8 mouse cellular contexts compared by ENCODE assay signal in the genomic region with DNA sequence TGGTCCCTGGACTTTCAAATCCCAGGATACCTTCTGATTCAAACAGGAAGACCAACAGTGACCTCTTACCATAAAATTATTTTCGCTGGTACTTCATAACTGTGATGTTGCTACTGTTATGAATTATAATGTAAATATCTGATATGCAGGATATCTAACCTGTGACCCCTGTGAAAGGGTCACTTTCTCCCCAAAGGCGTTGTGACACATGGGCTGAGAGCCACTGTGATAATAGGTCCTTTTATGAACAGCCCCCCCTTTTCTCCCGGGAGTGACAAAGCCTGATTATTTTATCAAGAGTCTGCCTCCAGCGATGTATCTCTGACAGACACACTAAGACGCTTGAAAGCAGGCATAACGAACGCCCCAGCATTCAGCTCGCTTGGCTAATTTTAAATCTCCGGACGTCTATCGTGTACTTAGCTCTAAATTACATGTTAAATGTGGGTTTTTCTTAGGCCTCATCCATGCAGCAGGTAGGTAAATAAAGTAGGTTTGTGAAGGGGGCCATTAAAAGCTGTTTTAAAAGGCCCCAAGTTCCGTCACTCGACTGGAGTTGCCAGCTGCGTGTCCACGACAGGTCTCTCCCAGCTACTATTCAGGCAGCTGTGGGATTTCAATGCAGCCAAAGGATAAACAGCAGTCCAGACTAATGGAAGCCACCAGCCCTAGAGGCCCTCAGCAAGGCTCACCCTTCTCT. TPM values are rescaled to one million over a fixed set of nuclear protein-coding genes. Genes with fewer than 3 reads are reported as not detected.
DNase-seq lines count a peak whose midpoint lies in the region; ATAC-seq and TF ChIP-seq lines count a peak whose summit lies in the region.

No protein-coding gene starts in this region.

- no peak overlapping the region for H3K9ac ChIP-seq in liver, embryonic 15.5 days

- H3K27me3 ChIP-seq in cerebellum, adult 2 months (ENCODE audit: control insufficient read depth, insufficient read depth, low read length): no peaks in the 10 kb centered on the region
- H3K27me3 ChIP-seq in testis, adult 2 months (ENCODE audit: control insufficient read depth, insufficient read depth, low read length): no peaks in the 10 kb centered on the region
- H3K27me3 ChIP-seq in liver, embryonic 15.5 days: no peaks in the 10 kb centered on the region; the same call in 1 of the 2 replicates

- peak overlapping the region; percentile 38 for H3K4me2 ChIP-seq in liver, embryonic 15.5 days

- 15% methylated on average over 15 of the region's 15 CpGs for WGBS in cerebellum, adult 2 months
- WGBS in liver, embryonic 15.5 days (ENCODE audit: insufficient replicate concordance): 22% methylated on average over 15 of the region's 15 CpGs

- H3K27ac ChIP-seq in cerebellum, adult 2 months (ENCODE audit: insufficient read depth, low read length): no peak overlapping the region
- H3K27ac ChIP-seq in testis, adult 2 months (ENCODE audit: control insufficient read depth, insufficient read depth, low read depth, low read length): peak overlapping the region; percentile 99
- no peak overlapping the region for H3K27ac ChIP-seq in liver, embryonic 15.5 days (replicated peaks)

- no peak for DNase-seq in cerebellum, adult 2 months
- DNase-seq in cerebellum, adult 8-10 months: no peak
- no peak for DNase-seq in testis, postnatal 10 days (ENCODE audit: low spot score)
- no peak for DNase-seq in spleen, postnatal 36 days (ENCODE audit: low spot score in 2 of 2)
- DNase-seq in frontal cortex, postnatal 10 days (ENCODE audit: low spot score in 2 of 2): no peak
- no peak for DNase-seq in urinary bladder, postnatal 4 days (ENCODE audit: low spot score in 2 of 2)

- no peak for ATAC-seq in liver, embryonic 15.5 days (ENCODE audit: insufficient read depth)

- H3K9me3 ChIP-seq in liver, embryonic 15.5 days (replicated peaks): no peaks in the 10 kb centered on the region

- TF ChIP-seq CTCF in cerebellum, adult 2 months (IDR thresholded peaks at IDR 0.05; ENCODE audit: borderline replicate concordance, insufficient read depth, low read depth, low read length): no peak
- no peak for TF ChIP-seq CTCF in testis, adult 2 months (IDR thresholded peaks at IDR 0.05; ENCODE audit: control insufficient read depth, insufficient read depth, insufficient replicate concordance, low read depth, low read length)

- peak overlapping the region; percentile 45 for H3K4me3 ChIP-seq in cerebellum, adult 2 months (replicated peaks; ENCODE audit: insufficient read depth, low read depth, low read length)
- H3K4me3 ChIP-seq in testis, adult 2 months (ENCODE audit: control insufficient read depth, low read depth, low read length): peak overlapping the region; percentile 60
- H3K4me3 ChIP-seq in liver, embryonic 15.5 days (replicated peaks): 0 out of 2 replicates have a peak overlapping the region, but pooled peaks have one; percentile 9

- TF ChIP-seq POLR2A in cerebellum, adult 2 months (IDR thresholded peaks at IDR 0.05; ENCODE audit: borderline replicate concordance, insufficient read depth, low read length): no peak
- TF ChIP-seq POLR2A in testis, adult 2 months (IDR thresholded peaks at IDR 0.05; ENCODE audit: control insufficient read depth, low read depth, low read length): no peak

- no peaks in the 10 kb centered on the region for H3K36me3 ChIP-seq in testis, adult 2 months (ENCODE audit: control insufficient read depth, insufficient read depth, low read length)
- H3K36me3 ChIP-seq in liver, embryonic 15.5 days (replicated peaks): no peaks in the 10 kb centered on the region

- no peaks in the 10 kb centered on the region for H3K4me1 ChIP-seq in cerebellum, adult 2 months (ENCODE audit: control insufficient read depth, insufficient read depth, low read length)
- H3K4me1 ChIP-seq in testis, adult 2 months (ENCODE audit: control insufficient read depth, insufficient read depth, low read length): peaks cover 35% of the 10 kb centered on the region
- H3K4me1 ChIP-seq in liver, embryonic 15.5 days (replicated peaks): no peaks in the 10 kb centered on the region

RNA-seq across cellular contexts. Expression of gene Lrrc38, which starts 24.5 kb away (rescaled TPM):
- polyA plus RNA-seq in cerebellum, adult 2 months (2012; rRNA removed): 7.6 and 7.7 TPM in 2 replicates
- 0.31 and 0.35 TPM in 2 replicates for polyA plus RNA-seq in testis, adult 2 months (2012; rRNA removed)
- 0.07 TPM in 1 of 2 replicates, not detected in the other for polyA plus RNA-seq in liver, embryonic 15.5 days (2015; fragmentation: Nextera tagmentation; extraction: Ambion mirVana)

RNA-seq across cellular contexts. Expression of gene Pdpn, which starts 25.7 kb away (rescaled TPM):
- 7.7 and 8.4 TPM in 2 replicates for polyA plus RNA-seq in cerebellum, adult 2 months (2012; rRNA removed)
- polyA plus RNA-seq in testis, adult 2 months (2012; rRNA removed): 1.3 and 2.0 TPM in 2 replicates
- 1.1 and 1.8 TPM in 2 replicates for polyA plus RNA-seq in liver, embryonic 15.5 days (2015; fragmentation: Nextera tagmentation; extraction: Ambion mirVana)

Comparison
In these comparisons a context has a peak if more than half of its experiments do, and no peak if none do; other contexts are left out.
1. H3K4me3 ChIP-seq: peak in every context shown above with its lines; median percentile 60 in testis, adult 2 months; 45 in cerebellum, adult 2 months; 9 in liver, embryonic 15.5 days.